Mouse (Mus musculus): Measurements from ENCODE around the gene Csrp3.

The Csrp3 gene

GRCm38 (mm10) chr7:48870579-48871180 lies 22.8 kb upstream of the Csrp3 start:
- intact Hi-C loops (cut with DNase I): no loop called here

- intact Hi-C loops (cut with DNase I): no loop called here
Measured at GRCm38 (mm10) chr7:48870144-48870543, 22.3 kb upstream of the Csrp3 start.

GRCm38 (mm10) chr7:48867576-48867975 lies 19.7 kb upstream of the Csrp3 start:
- intact Hi-C loops (cut with DNase I): no loop called here

- intact Hi-C loops (cut with DNase I): no loop called here
Measured at GRCm38 (mm10) chr7:48864671-48865458, 17.0 kb upstream of the Csrp3 start.

- intact Hi-C loops (cut with DNase I): no loop called here
Measured at GRCm38 (mm10) chr7:48864199-48864598, 16.4 kb upstream of the Csrp3 start.

- intact Hi-C loops (cut with DNase I): no loop called here
Measured at GRCm38 (mm10) chr7:48861796-48862195, 14.0 kb upstream of the Csrp3 start.

- intact Hi-C loops (cut with DNase I): no loop called here
Measured at GRCm38 (mm10) chr7:48860948-48861347, 13.1 kb upstream of the Csrp3 start.

- intact Hi-C loops (cut with DNase I): no loop called here
Measured at GRCm38 (mm10) chr7:48859362-48859761, 11.5 kb upstream of the Csrp3 start.

- intact Hi-C loops (cut with DNase I): no loop called here
Measured at GRCm38 (mm10) chr7:48858257-48858656, 10.4 kb upstream of the Csrp3 start.

- intact Hi-C loops (cut with DNase I): no loop called here
Measured at GRCm38 (mm10) chr7:48855461-48855860, 7.6 kb upstream of the Csrp3 start.

GRCm38 (mm10) chr7:48853496-48853895 lies 5.7 kb upstream of the Csrp3 start:
- intact Hi-C loops (cut with DNase I): no loop called here

GRCm38 (mm10) chr7:48851529-48852104 lies 3.8 kb upstream of the Csrp3 start:
- intact Hi-C loops (cut with DNase I): no loop called here

GRCm38 (mm10) chr7:48846755-48847154 lies 1.1 kb downstream of the Csrp3 start:
- intact Hi-C loops (cut with DNase I): no loop called here

- intact Hi-C loops (cut with DNase I): no loop called here
Measured at GRCm38 (mm10) chr7:48845213-48845973, 2.4 kb downstream of the Csrp3 start.

- intact Hi-C loops (cut with DNase I): no loop called here
Measured at GRCm38 (mm10) chr7:48843541-48843940, 4.3 kb downstream of the Csrp3 start.

GRCm38 (mm10) chr7:48842353-48842752 lies 5.5 kb downstream of the Csrp3 start:
- intact Hi-C loops (cut with DNase I): no loop called here

GRCm38 (mm10) chr7:48841538-48841937 lies 6.3 kb downstream of the Csrp3 start:
- intact Hi-C loops (cut with DNase I): no loop called here

GRCm38 (mm10) chr7:48840545-48840944 lies 7.3 kb downstream of the Csrp3 start:
- intact Hi-C loops (cut with DNase I): no loop called here

GRCm38 (mm10) chr7:48838434-48838833 lies 9.4 kb downstream of the Csrp3 start:
- intact Hi-C loops (cut with DNase I): no loop called here

- intact Hi-C loops (cut with DNase I): no loop called here
Measured at GRCm38 (mm10) chr7:48836949-48837348, 10.9 kb downstream of the Csrp3 start.

GRCm38 (mm10) chr7:48834989-48835626 lies 12.7 kb downstream of the Csrp3 start:
- intact Hi-C loops (cut with DNase I): no loop called here
